Mouse (Mus musculus): Measurements from ENCODE around the gene Uck1. TPM values are rescaled to one million over a fixed set of nuclear protein-coding genes. Genes with fewer than 3 reads are reported as not detected.

Uck1 gene
- polyA plus RNA-seq, 1 experiment = 22.1 TPM

DNA sequence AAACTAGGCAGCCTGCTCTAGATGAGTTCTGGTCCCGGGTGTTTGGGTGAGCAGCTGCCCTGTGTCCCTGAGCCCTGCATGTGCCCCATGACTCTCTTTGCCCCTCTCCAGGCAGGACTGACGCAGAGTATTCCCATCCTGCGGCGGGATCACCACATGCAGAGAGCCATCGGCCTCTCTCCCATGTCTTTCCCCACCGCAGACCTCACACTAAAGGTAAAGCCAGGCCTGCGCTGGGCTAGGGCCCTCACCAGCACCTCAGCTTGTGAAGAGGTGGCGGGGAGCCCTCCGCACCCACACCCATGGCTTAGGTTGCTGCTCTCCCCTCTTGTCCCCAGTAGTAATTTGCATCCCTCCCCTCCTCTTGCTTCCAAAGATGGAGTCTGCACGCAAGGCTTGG is 39.0 kb downstream of the Uck1 start:
- TF ChIP-seq CTCF (IDR thresholded peaks at IDR 0.05; ENCODE audit: borderline replicate concordance, insufficient read depth, low read length) (no peak), POLR2A (IDR thresholded peaks at IDR 0.05; ENCODE audit: low read depth, low read length) (no peak)
- no peak overlapping the region for H3K4me3 ChIP-seq (ENCODE audit: insufficient read depth, low read length)
- H3K4me1 ChIP-seq (ENCODE audit: control insufficient read depth, insufficient read depth, low read length) = peaks cover 5% of the 10 kb centered on the region
- no peak overlapping the region for H3K27ac ChIP-seq (ENCODE audit: insufficient read depth, low read length)

DNA sequence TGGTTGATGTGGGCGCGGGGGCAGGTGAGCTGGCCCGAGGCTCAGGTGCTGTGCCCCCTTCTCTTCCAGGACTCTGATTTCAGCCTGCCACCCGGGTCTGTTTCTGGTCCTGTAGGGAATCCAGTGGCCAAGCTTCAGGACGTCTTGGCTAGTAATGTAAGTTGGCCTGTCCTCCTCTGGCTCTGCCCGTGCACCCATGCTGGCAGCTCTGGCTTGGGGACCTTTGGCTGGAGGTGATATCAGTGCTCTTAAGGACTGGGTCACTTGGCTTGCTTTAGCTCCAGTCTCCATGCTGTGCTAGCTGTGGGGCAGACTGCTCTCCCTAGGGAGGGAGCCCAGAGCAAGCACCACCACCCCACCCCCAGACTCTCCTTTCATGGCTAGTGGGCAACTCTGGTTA is 39.9 kb downstream of the Uck1 start:
- no peak overlapping the region for H3K4me3 ChIP-seq (ENCODE audit: insufficient read depth, low read length)
- peaks cover 5% of the 10 kb centered on the region for H3K4me1 ChIP-seq (ENCODE audit: control insufficient read depth, insufficient read depth, low read length)
- H3K27ac ChIP-seq (ENCODE audit: insufficient read depth, low read length) = no peak overlapping the region
- TF ChIP-seq CTCF (IDR thresholded peaks at IDR 0.05; ENCODE audit: borderline replicate concordance, insufficient read depth, low read length) = no peak
- TF ChIP-seq POLR2A (IDR thresholded peaks at IDR 0.05; ENCODE audit: low read depth, low read length) = no peak

DNA sequence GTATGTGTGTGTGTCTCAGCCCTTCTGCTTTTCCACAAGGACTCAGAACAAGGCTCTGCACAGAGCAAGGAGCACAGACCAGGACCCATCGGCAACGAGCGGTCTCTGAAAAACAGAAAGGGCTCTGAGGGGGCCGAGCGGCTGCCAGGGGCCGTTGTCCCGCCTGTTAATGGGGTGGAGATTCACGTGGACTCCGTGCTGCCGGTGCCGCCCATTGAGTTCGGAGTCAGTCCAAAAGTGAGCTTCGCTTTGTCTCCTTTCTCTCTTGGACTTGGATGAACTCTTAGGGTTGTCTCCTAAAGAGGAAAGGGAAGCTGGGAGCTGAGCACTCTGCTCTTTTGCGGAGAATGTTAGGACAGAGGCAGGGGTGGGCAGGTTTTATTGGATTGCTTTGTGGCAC is 40.5 kb downstream of the Uck1 start:
- Histone ChIP-seq H3K4me3 (ENCODE audit: insufficient read depth, low read length) (no peak overlapping the region), H3K27ac (ENCODE audit: insufficient read depth, low read length) (no peak overlapping the region), H3K4me1 (ENCODE audit: control insufficient read depth, insufficient read depth, low read length) (peaks cover 5% of the 10 kb centered on the region)
- TF ChIP-seq POLR2A (IDR thresholded peaks at IDR 0.05; ENCODE audit: low read depth, low read length) (no peak), CTCF (IDR thresholded peaks at IDR 0.05; ENCODE audit: borderline replicate concordance, insufficient read depth, low read length) (no peak)

DNA sequence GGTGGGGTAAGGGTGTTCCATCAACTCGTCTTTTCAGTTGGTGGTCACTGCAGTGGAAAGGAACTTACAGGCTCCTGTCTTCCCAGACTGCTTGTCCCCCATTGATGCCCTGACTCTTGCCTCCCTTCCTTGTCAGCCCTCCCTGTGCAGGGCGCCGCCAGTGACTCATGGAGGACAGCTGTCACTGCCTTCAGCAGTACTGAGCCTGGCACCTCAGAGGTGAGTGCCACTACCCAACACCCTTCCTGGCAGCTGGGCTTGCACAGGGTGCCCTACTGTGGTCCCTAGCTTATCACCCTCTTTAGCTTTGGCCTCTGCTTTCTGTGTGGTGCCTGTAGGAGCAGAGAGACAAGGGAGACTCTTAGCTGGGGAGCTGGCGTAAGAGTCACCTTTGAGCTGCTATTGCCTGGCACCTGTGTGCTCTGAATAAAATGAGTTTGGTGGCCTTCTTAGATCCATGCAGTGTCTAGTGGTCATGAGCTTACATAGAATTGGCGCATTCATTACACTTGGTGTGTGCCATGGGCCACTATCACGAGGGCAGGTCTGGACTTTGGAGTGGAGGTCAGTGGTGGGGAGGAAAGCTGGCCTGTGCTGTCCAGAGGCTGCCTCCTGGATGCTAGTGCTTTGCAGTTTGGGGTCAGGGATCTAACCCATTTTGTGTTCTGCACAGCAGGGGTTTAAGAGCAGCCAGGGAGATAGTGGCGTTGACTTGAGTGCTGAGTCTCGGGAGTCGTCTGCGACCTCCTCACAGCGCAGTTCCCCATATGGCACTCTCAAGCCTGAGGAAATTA is 41.2 kb downstream of the Uck1 start:
- H3K27ac ChIP-seq (ENCODE audit: insufficient read depth, low read length) = no peak overlapping the region
- no peak overlapping the region for H3K4me3 ChIP-seq (ENCODE audit: insufficient read depth, low read length)
- peaks cover 5% of the 10 kb centered on the region for H3K4me1 ChIP-seq (ENCODE audit: control insufficient read depth, insufficient read depth, low read length)
- TF ChIP-seq POLR2A (IDR thresholded peaks at IDR 0.05; ENCODE audit: low read depth, low read length) = no peak
- no peak for TF ChIP-seq CTCF (IDR thresholded peaks at IDR 0.05; ENCODE audit: borderline replicate concordance, insufficient read depth, low read length)

DNA sequence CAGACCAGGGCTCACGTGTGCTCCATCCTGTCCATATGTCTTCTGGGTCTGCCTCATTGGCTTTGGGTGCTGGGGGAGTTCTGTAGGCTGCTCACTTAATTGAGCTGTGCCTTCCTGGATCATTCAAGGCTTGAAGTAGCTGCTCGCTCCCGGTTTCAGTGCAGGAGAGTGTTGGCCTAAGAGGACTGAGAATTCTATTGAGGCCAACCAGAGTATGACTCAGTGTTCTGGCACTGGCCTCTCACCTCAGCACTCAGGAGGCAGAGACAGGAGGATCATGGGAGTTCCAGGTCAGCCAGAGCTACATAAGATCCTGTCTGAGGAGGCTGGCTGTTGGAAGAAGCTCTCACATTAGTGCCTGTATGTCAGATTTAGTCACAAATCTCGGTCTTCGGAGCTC is 41.8 kb downstream of the Uck1 start:
- no peak overlapping the region for H3K27ac ChIP-seq (ENCODE audit: insufficient read depth, low read length)
- no peak overlapping the region for H3K4me3 ChIP-seq (ENCODE audit: insufficient read depth, low read length)
- H3K4me1 ChIP-seq (ENCODE audit: control insufficient read depth, insufficient read depth, low read length) = peaks cover 5% of the 10 kb centered on the region
- TF ChIP-seq CTCF (IDR thresholded peaks at IDR 0.05; ENCODE audit: borderline replicate concordance, insufficient read depth, low read length) (no peak), POLR2A (IDR thresholded peaks at IDR 0.05; ENCODE audit: low read depth, low read length) (no peak)

DNA sequence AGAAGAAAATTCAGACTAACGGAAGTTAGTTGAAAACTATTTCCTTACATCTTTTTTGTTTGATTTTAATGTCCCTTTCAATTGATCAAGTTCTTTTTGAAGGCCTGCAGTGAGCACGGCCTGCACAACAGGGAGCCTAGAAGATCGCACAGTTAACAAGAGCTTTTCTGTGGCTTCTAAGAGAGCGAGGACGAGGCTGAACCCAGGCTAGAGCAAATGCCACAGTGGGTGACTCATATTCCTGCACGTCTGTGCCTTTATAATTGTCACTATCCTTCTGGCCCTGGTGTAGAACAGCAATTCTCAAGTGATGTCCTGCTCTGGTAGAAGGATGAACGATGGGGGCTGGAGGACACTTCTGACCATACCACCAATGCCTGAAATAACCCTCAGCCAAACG is 42.3 kb downstream of the Uck1 start:
- TF ChIP-seq CTCF (IDR thresholded peaks at IDR 0.05; ENCODE audit: borderline replicate concordance, insufficient read depth, low read length) = no peak
- TF ChIP-seq POLR2A (IDR thresholded peaks at IDR 0.05; ENCODE audit: low read depth, low read length) = no peak
- H3K27ac ChIP-seq (ENCODE audit: insufficient read depth, low read length) = no peak overlapping the region
- no peak overlapping the region for H3K4me3 ChIP-seq (ENCODE audit: insufficient read depth, low read length)
- H3K4me1 ChIP-seq (ENCODE audit: control insufficient read depth, insufficient read depth, low read length) = peaks cover 5% of the 10 kb centered on the region

DNA sequence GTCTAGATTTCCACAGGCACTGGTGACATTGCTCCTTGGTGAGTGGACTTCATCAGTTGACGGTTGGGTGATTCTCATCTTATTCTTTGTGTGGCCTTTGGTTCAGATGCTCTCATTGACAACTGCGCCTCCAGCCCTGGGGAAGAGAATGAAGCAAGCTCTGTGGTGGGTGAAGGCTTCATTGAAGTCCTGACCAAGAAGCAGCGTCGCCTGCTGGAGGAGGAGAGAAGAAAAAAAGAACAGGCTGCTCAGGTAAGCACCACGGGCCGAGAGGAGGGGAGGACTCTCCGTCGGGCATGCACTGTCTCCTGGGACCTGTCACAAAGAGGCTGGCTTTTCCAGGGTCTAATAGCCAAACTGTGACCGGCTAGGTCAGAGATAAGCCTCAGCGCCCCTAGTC is 43.5 kb downstream of the Uck1 start:
- no peak overlapping the region for H3K27ac ChIP-seq (ENCODE audit: insufficient read depth, low read length)
- H3K4me3 ChIP-seq (ENCODE audit: insufficient read depth, low read length) = no peak overlapping the region
- no peak for TF ChIP-seq POLR2A (IDR thresholded peaks at IDR 0.05; ENCODE audit: low read depth, low read length)
- no peak for TF ChIP-seq CTCF (IDR thresholded peaks at IDR 0.05; ENCODE audit: borderline replicate concordance, insufficient read depth, low read length)
- H3K4me1 ChIP-seq (ENCODE audit: control insufficient read depth, insufficient read depth, low read length) = peaks cover 5% of the 10 kb centered on the region

DNA sequence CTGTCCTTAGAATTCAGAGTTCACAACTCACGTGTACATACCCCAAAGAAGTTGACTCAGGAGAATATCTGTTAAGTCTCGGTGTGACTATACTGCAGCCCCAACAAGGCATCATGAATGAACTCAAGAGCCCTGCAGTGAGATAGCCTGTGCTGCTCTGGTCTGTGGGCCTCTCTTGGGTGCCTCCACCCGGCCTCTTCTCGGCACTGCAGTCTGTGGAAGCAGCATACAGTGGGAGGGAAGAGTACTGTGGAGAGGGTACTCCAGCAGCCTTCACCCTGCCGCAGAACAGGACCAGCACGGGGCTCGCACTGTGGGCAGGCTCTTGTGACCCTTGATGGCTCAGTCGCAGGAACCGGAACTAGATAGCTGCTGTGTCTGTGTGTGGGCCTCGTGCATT is 44.4 kb downstream of the Uck1 start:
- Histone ChIP-seq H3K27ac (ENCODE audit: insufficient read depth, low read length) (no peak overlapping the region), H3K4me1 (ENCODE audit: control insufficient read depth, insufficient read depth, low read length) (peaks cover 5% of the 10 kb centered on the region), H3K4me3 (ENCODE audit: insufficient read depth, low read length) (no peak overlapping the region)
- TF ChIP-seq POLR2A (IDR thresholded peaks at IDR 0.05; ENCODE audit: low read depth, low read length) (no peak), CTCF (IDR thresholded peaks at IDR 0.05; ENCODE audit: borderline replicate concordance, insufficient read depth, low read length) (no peak)

DNA sequence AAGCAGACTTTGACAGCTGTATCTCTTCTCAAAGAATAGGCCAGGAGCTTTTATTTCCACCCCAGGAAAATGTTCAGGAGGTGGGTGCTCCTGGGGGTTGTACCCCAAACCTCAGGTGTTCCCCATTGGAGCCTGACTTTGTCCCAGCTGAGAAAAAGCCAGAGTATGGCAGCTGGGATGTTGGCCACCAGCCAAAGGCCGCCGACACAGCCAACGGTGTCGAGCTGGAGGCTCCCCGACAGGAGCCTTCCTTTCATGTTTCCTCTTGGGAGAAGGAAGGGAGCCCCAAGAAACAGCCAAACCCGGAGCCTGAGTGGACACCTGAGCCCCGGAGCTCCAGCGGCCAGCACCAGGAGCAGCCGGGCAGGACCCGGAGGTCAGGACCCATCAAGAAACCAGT is 47.0 kb downstream of the Uck1 start:
- Histone ChIP-seq H3K27ac (ENCODE audit: insufficient read depth, low read length) (no peak overlapping the region), H3K4me3 (ENCODE audit: insufficient read depth, low read length) (no peak overlapping the region)
- TF ChIP-seq POLR2A (IDR thresholded peaks at IDR 0.05; ENCODE audit: low read depth, low read length) (no peak), CTCF (IDR thresholded peaks at IDR 0.05; ENCODE audit: borderline replicate concordance, insufficient read depth, low read length) (no peak)

DNA sequence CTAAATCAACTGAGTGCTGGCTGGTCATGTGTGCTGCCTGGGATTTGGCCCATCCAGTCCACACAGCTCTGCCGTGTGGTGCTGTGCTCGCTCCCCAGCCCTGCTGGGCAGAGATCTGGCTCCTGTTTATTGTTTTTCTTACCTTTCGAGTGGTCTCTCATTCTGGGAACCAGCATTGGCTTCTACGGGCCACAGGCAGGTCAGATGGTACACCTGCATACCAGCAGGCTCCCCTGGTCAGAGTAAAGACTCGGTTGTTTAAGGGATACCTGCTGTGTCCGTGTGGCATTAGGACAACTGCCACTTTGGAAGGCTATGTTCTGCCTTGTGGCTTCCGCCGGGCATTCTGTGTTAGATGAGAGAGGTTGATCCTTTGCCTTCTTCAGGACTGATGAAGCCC is 48.3 kb downstream of the Uck1 start:
- Histone ChIP-seq H3K27ac (ENCODE audit: insufficient read depth, low read length) (no peak overlapping the region), H3K4me1 (ENCODE audit: control insufficient read depth, insufficient read depth, low read length) (no peaks in the 10 kb centered on the region), H3K4me3 (ENCODE audit: insufficient read depth, low read length) (no peak overlapping the region)
- TF ChIP-seq POLR2A (IDR thresholded peaks at IDR 0.05; ENCODE audit: low read depth, low read length) (no peak), CTCF (IDR thresholded peaks at IDR 0.05; ENCODE audit: borderline replicate concordance, insufficient read depth, low read length) (no peak)

More for the DNA sequence above, 47.0 kb downstream of the Uck1 start:
- H3K4me1 ChIP-seq (ENCODE audit: control insufficient read depth, insufficient read depth, low read length) = peaks cover 3% of the 10 kb centered on the region

Measured in embryonic fibroblast, embryonic 13.5 days (primary cell).